Mouse (Mus musculus) forebrain, embryonic 14.5 days (tissue): ENCODE results near the gene Vwa1. TPM values are rescaled to one million over a fixed set of nuclear protein-coding genes. Genes with fewer than 3 reads are reported as not detected.

Experiments
- ATAC-seq: fragments of 200-750 bp; cut with Nextera tagmentation; 2 replicates; pipeline ENCODE4 v1.8.0; 2017; ENCODE audit warnings: mild to moderate bottlenecking, moderate library complexity
- DNase-seq: peaks from one replicate; pipeline ENCODE4 v3.0.0-alpha.2; 2015; ENCODE audit warnings: low spot score
- H3K27ac ChIP-seq: fragments of 300-500 bp; sonication (generic); 2 replicates; pipeline ENCODE4 v1.5.1; 2014; ENCODE audit warnings: low read depth, mild to moderate bottlenecking, control low read depth, low read length, moderate library complexity
- H3K27me3 ChIP-seq: fragments of 300-500 bp; sonication (generic); replicated peaks from 2 replicates; pipeline ENCODE4 v1.6.1; 2014; ENCODE audit warnings: low read length, control low read depth, mixed read lengths; ENCODE audit not compliant: control insufficient read depth, insufficient read depth
- H3K36me3 ChIP-seq: fragments of 300-500 bp; sonication (generic); 2 replicates; pipeline ENCODE4 v1.6.1; 2014; ENCODE audit warnings: low read length, control low read depth; ENCODE audit not compliant: control insufficient read depth, insufficient read depth
- H3K4me1 ChIP-seq: fragments of 300-500 bp; sonication (generic); 2 replicates; pipeline ENCODE4 v1.6.1; 2014; ENCODE audit warnings: antibody characterized with exemption, low read length, control low read depth; ENCODE audit not compliant: control insufficient read depth, insufficient read depth
- H3K4me2 ChIP-seq: fragments of 300-500 bp; sonication (generic); 2 replicates; pipeline ENCODE4 v1.6.1; 2014; ENCODE audit warnings: mild to moderate bottlenecking, control low read depth, low read length
- H3K4me3 ChIP-seq: fragments of 300-500 bp; sonication (generic); 2 replicates; pipeline ENCODE4 v1.5.1; 2014; ENCODE audit warnings: low read depth, low read length, control low read depth
- H3K9ac ChIP-seq: fragments of 300-500 bp; sonication (generic); 2 replicates; pipeline ENCODE4 v1.6.1; 2014; ENCODE audit warnings: mild to moderate bottlenecking, low read length, control low read depth, moderate library complexity
- H3K9me3 ChIP-seq: fragments of 300-500 bp; sonication (generic); replicated peaks from 2 replicates; pipeline ENCODE4 v1.6.1; 2016; ENCODE audit warnings: low read length, control low read depth, mixed read lengths; ENCODE audit not compliant: control insufficient read depth
- WGBS: fragments of 180-500 bp; shearing (Covaris S2); extraction: QIAGEN DNeasy Blood & Tissue Kit; methylation state at CpG from one replicate; pipeline ENCODE4 v1.1.7; 2014; 5-methylcytosine and 5-hydroxymethylcytosine counted together
- polyA plus RNA-seq: library from polyadenylated mRNA; unstranded; fragments of >200 nt; fragmentation: Nextera tagmentation; extraction: Ambion mirVana; gene quantifications from 2 replicates; pipeline ENCODE4 v1.2.1, GENCODE M21; 2014

Gene Vwa1
- polyA plus RNA-seq = 21.8 and 24.6 TPM in 2 replicates

DNA sequence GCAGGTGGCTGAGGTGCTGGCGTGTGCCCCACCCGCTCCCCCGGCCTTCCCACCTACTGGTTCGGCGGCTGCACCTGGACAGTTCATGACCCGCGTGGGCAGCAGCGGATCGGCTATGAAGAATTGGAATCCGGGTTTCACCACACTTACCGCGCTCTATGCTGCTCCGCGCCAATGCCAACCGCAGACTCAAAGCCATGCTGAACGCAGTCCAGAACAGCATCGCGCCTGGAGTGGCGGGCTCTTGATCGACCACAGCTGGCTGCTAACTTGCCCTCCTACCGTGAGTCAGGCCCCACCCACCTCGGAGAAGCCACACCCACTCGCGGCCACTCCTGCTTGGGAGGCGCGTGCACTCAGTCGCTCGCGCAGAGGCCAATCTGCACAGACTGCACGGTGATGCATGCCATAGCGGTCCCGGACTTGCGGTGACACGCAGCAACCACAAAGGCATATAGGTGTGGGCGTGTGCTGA lies at the start of gene Vwa1:
Vwa1 (minus strand) TSS at position 419 of the 475 bp plus-strand sequence.
- ATAC-seq (peak; percentile 64), DNase-seq (peak; percentile 84)
- 1% methylated on average over 35 of the region's 35 CpGs for WGBS
- peaks cover 7% of the 10 kb centered on the region for H3K4me1 ChIP-seq
- H3K4me2 ChIP-seq = peak within 1 kb of the TSS; percentile 56
- H3K4me3 ChIP-seq = peak within 1 kb of the TSS; percentile 32
- no peaks in the 10 kb centered on the region for H3K36me3 ChIP-seq
- peaks cover 4% of the 10 kb centered on the region; the same call in 1 of the 2 replicates for H3K27me3 ChIP-seq
- no peaks in the 10 kb centered on the region for H3K9me3 ChIP-seq
- H3K9ac ChIP-seq = peak within 1 kb of the TSS; percentile 51
- H3K27ac ChIP-seq = peak within 1 kb of the TSS; percentile 35; the same call in 1 of the 2 replicates

DNA sequence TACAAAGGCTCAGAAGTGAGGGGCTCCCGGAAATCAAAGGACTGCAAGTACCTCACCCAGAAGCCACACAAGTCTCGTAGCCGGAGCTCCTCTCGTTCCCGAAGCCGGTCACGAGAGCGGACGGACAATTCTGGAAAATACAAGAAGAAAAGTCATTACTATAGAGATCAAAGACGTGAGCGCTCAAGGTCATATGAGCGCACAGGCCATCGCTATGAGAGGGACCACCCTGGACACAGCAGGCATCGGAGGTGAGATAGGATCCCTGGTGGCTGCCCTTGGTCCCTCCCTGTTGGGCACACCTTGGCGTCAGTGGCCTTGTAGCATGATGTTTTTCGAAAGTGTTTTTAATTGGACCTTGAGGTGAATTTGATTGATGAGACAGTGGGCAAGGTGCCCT lies 48.9 kb upstream of the Vwa1 start:
- no peaks in the 10 kb centered on the region for H3K27me3 ChIP-seq
- no peaks in the 10 kb centered on the region for H3K4me1 ChIP-seq
- H3K36me3 ChIP-seq = peaks cover 85% of the 10 kb centered on the region
- DNase-seq (no peak), ATAC-seq (no peak)
- no peak overlapping the region for H3K27ac ChIP-seq
- H3K9ac ChIP-seq = no peak overlapping the region
- no peaks in the 10 kb centered on the region for H3K9me3 ChIP-seq
- H3K4me2 ChIP-seq = no peak overlapping the region
- no peak overlapping the region for H3K4me3 ChIP-seq
- 96% methylated on average over 16 of the region's 16 CpGs for WGBS

DNA sequence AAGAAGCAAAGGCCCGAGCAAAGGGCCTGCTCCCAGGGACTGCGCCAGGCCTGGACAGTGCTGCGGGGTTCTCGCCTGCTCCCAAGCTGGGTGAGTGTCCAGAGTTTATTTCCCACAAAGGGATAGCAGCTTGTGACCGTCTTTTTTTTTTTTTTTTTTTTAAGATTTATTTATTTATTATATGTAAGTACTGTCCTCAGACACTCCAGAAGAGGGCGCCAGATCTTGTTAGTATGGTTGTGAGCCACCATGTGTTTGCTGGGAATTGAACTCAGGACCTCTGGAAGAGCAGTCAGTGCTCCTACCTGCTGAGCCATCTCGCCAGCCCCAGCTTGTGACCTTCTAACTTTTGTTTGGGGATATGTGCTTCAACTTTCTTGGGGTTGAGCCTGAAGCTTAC lies 46.5 kb upstream of the Vwa1 start:
- Histone ChIP-seq H3K4me1 (no peaks in the 10 kb centered on the region), H3K9ac (no peak overlapping the region), H3K27ac (no peak overlapping the region), H3K4me3 (no peak overlapping the region), H3K4me2 (no peak overlapping the region), H3K9me3 (no peaks in the 10 kb centered on the region), H3K36me3 (peaks cover 93% of the 10 kb centered on the region), H3K27me3 (no peaks in the 10 kb centered on the region)
- 80% methylated on average over 7 of the region's 7 CpGs for WGBS
- no peak for ATAC-seq
- no peak for DNase-seq

DNA sequence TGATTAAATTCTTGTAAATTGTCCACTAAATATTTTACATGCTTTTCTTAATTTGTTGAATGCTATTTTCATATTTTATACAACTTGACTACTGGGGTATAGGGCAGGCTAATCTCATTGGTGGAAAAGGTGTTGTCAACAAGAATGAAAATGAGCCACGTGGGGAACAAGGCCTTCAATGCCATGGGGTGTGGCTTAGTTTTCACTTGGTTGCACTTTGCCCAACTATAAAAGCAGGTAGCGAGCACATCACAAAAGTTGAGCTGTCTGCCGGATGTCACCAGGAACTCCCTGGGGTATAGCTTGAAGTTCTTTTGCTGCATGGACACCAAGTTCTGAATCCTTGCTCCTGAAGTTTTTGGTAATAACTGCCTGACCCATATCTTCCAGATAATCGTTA lies 43.0 kb upstream of the Vwa1 start:
- H3K4me2 ChIP-seq = no peak overlapping the region

DNA sequence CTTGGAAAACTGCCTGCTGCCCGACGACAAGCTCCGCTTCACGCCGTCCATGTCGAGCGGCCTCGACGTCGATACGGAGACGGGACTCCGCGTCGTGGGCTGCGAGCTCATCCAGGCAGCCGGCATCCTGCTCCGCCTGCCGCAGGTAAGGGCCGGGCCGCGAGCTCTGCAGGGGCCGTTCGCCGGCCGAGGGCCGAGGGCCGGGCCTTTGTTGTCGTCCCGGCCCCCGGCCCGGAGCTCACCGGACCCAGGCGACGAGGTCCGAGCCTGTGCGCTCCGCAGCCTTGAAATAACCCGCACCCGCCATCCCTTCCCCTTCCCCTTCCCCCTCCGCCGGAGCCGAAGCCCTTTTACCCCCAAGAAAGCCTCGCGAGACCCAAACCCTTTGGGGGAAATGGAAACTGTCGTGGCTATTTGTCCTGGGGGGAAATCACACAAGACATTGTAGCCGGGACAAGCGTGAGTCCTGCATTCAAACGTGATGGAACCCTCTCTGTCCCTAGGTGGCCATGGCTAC lies 38.2 kb upstream of the Vwa1 start:
- ATAC-seq (peak; percentile 42; the same call in 1 of the 2 replicates), DNase-seq (peak; percentile 41)
- peaks cover 16% of the 10 kb centered on the region for H3K4me1 ChIP-seq
- H3K27ac ChIP-seq = peak overlapping the region; percentile 86
- peak overlapping the region; percentile 100 for H3K9ac ChIP-seq
- H3K9me3 ChIP-seq = no peaks in the 10 kb centered on the region
- under 1% methylated on average over 42 of the region's 49 CpGs for WGBS
- peaks cover 77% of the 10 kb centered on the region for H3K36me3 ChIP-seq
- H3K4me3 ChIP-seq = peak overlapping the region; percentile 100
- peak overlapping the region; percentile 93 for H3K4me2 ChIP-seq
- no peaks in the 10 kb centered on the region for H3K27me3 ChIP-seq

More for the DNA sequence above, 43.0 kb upstream of the Vwa1 start:
- peaks cover 89% of the 10 kb centered on the region for H3K36me3 ChIP-seq
- H3K9ac ChIP-seq = no peak overlapping the region
- no peak overlapping the region for H3K4me3 ChIP-seq
- H3K4me1 ChIP-seq = peaks cover 11% of the 10 kb centered on the region
- no peak overlapping the region for H3K27ac ChIP-seq
- ATAC-seq (no peak), DNase-seq (no peak)
- H3K9me3 ChIP-seq = no peaks in the 10 kb centered on the region
- H3K27me3 ChIP-seq = no peaks in the 10 kb centered on the region
- WGBS = 57% methylated on average over 4 of the region's 4 CpGs

DNA sequence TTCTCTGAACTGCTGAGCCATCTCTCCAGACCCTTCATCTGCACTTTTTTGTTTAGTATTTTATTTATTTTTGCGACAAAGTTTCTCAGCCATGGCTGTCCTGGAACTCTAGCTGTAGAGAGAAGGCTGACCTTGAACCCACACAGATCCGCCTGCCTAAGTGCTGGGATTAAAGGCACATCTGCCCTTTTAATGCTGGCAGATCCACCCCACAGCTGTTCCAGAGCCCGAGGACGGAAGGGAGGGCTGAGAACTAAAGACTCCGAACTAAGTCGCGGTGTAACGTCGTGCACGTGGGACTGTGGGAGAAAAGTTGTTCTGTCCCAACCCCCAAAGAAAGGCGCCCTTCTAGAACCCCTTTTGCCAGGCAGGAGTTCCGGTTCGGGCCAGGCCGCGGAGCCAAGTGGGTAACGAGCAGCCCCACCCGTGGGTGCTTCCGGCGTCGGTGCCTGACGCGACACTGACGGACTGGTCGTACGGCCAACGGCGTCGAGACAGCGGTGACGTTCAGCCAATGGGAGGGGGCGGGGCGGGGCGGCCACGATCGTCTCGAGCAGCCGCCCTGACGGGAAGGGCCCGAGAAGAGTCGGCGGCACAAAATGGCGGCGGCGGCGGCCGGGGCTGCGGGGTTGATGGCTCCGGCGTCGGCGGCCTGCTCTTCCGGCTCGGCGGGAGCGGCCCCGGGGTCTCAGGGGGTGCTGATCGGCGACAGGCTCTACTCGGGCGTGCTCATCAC lies 37.6 kb upstream of the Vwa1 start, which contains the start of gene Ccnl2:
Ccnl2 (plus strand) TSS at position 561 of the 736 bp plus-strand sequence.
- peak within 1 kb of the TSS; percentile 86 for H3K27ac ChIP-seq
- DNase-seq (peak; percentile 98), ATAC-seq (peak; percentile 99)
- H3K27me3 ChIP-seq = no peaks in the 10 kb centered on the region
- peak within 1 kb of the TSS; percentile 100 for H3K9ac ChIP-seq
- no peaks in the 10 kb centered on the region for H3K9me3 ChIP-seq
- WGBS = 1% methylated on average over 59 of the region's 60 CpGs
- peaks cover 16% of the 10 kb centered on the region for H3K4me1 ChIP-seq
- peak within 1 kb of the TSS; percentile 100 for H3K4me3 ChIP-seq
- H3K36me3 ChIP-seq = peaks cover 77% of the 10 kb centered on the region
- H3K4me2 ChIP-seq = peak within 1 kb of the TSS; percentile 93

DNA sequence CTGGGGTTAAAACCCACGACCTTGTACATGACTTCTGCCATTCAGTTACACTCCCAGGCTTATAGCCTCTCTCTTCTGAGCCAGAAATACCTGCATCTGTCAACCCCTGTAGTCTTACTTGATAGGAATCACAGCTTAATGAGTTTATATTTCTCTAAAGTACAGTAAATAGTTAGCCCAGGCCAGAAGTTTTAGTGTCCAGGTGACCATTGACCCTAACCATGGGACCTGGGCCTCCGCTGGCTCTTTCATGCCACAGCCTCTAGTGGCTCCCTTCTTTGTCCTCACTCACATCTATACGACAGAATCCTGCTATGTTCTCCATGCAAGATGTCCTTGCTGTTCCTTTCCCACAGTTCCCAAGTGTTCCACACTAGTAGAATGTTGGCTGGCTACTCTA lies 33.3 kb upstream of the Vwa1 start:
- DNase-seq (no peak), ATAC-seq (no peak)
- 88% methylated on average over 3 of the region's 3 CpGs for WGBS
- peaks cover 13% of the 10 kb centered on the region for H3K4me1 ChIP-seq
- no peaks in the 10 kb centered on the region for H3K9me3 ChIP-seq
- no peak overlapping the region for H3K4me2 ChIP-seq
- peaks cover 54% of the 10 kb centered on the region for H3K36me3 ChIP-seq
- no peaks in the 10 kb centered on the region for H3K27me3 ChIP-seq
- no peak overlapping the region for H3K4me3 ChIP-seq
- H3K27ac ChIP-seq = no peak overlapping the region
- no peak overlapping the region for H3K9ac ChIP-seq

DNA sequence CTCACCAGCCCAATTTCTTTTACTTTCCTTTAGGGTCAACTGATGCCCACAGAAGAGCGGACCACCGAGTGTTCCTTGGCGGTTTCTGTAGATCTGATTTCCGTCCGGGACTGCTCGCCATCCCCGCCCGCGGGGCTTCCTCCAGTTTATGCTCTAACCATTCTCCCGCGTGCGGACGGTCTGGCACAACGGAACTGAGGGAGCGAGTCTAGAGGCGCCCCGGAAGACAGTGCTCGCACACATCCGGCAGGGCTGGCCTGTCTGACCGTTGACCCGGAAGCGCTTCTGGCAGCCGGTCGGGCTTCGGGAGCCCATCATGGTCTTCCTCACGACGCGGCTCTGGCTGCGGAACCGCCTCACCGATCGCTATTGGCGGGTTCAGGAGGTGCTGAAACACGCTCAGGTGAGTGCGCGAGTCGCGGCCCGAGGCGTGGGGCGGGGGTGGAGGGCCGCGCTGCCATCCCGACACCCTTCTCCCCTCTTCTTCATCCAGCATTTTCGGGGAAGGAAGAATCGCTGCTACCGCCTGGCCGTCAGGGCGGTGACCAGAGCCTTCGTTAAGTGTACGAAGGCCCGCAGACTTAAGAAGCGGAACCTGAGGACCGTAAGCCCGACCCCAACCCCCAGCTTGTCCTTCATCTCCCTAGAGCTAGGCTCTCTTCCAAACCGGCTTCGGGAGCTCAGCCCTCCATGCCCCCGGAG lies 29.0 kb upstream of the Vwa1 start:
- WGBS = under 1% methylated on average over 57 of the region's 58 CpGs
- H3K4me1 ChIP-seq = peaks cover 11% of the 10 kb centered on the region
- ATAC-seq (peak; percentile 98), DNase-seq (peak; percentile 96)
- H3K9ac ChIP-seq = peak overlapping the region; percentile 86
- no peaks in the 10 kb centered on the region for H3K9me3 ChIP-seq
- H3K27ac ChIP-seq = peak overlapping the region; percentile 57
- H3K36me3 ChIP-seq = peaks cover 29% of the 10 kb centered on the region
- H3K4me2 ChIP-seq = peak overlapping the region; percentile 83
- H3K27me3 ChIP-seq = no peaks in the 10 kb centered on the region
- H3K4me3 ChIP-seq = peak overlapping the region; percentile 83
